Mouse (Mus musculus) limb, embryonic 11.5 days (tissue): ENCODE results near the gene Pitpnc1. TPM values are rescaled to one million over a fixed set of nuclear protein-coding genes. Genes with fewer than 3 reads are reported as not detected.

Experiments used
- ATAC-seq: fragments of 200-750 bp; cut with Nextera tagmentation; 2 replicates; pipeline ENCODE4 v1.8.0; 2017; ENCODE audit warnings: low read depth; ENCODE audit not compliant: insufficient number of reproducible peaks, low FRiP score, low TSS enrichment
- DNase-seq: peaks from one replicate; pipeline ENCODE4 v3.0.0-alpha.2; 2015; ENCODE audit warnings: low spot score
- H3K27ac ChIP-seq: fragments of 300-500 bp; sonication (generic); replicated peaks from 2 replicates; pipeline ENCODE4 v1.5.1; 2014; ENCODE audit warnings: low read depth, mild to moderate bottlenecking, low read length
- H3K27me3 ChIP-seq: fragments of 300-500 bp; sonication (generic); 2 replicates; pipeline ENCODE4 v1.6.1; 2014; ENCODE audit warnings: mild to moderate bottlenecking, low read length, mixed read lengths; ENCODE audit not compliant: control insufficient read depth, insufficient read depth
- H3K36me3 ChIP-seq: fragments of 300-500 bp; sonication (generic); 2 replicates; pipeline ENCODE4 v1.6.1; 2014; ENCODE audit warnings: mild to moderate bottlenecking, low read length, moderate library complexity, mixed read lengths; ENCODE audit not compliant: control insufficient read depth, insufficient read depth
- H3K4me1 ChIP-seq: fragments of 300-500 bp; sonication (generic); 2 replicates; pipeline ENCODE4 v1.6.1; 2014; ENCODE audit warnings: low read length, mixed read lengths; ENCODE audit not compliant: control insufficient read depth, insufficient read depth
- H3K4me2 ChIP-seq: fragments of 300-500 bp; sonication (generic); 2 replicates; pipeline ENCODE4 v1.6.1; 2014; ENCODE audit warnings: low read depth, mild to moderate bottlenecking, moderate library complexity; ENCODE audit not compliant: severe bottlenecking
- H3K4me3 ChIP-seq: fragments of 300-500 bp; sonication (generic); 2 replicates; pipeline ENCODE4 v1.5.1; 2014; ENCODE audit warnings: low read depth, low read length
- H3K9ac ChIP-seq: fragments of 300-500 bp; sonication (generic); 2 replicates; pipeline ENCODE4 v1.6.1; 2014; ENCODE audit warnings: mild to moderate bottlenecking, low read length
- H3K9me3 ChIP-seq: fragments of 300-500 bp; sonication (generic); 2 replicates; pipeline ENCODE4 v1.6.1; 2016; ENCODE audit warnings: low read length; ENCODE audit not compliant: control insufficient read depth
- WGBS: fragments of 180-500 bp; shearing (Covaris S2); extraction: QIAGEN DNeasy Blood & Tissue Kit; methylation state at CpG from one replicate; pipeline ENCODE4 v1.1.7; 2014; 5-methylcytosine and 5-hydroxymethylcytosine counted together
- polyA plus RNA-seq: library from polyadenylated mRNA; unstranded; fragments of >200 nt; fragmentation: Nextera tagmentation; extraction: Ambion mirVana; gene quantifications from 2 replicates; pipeline ENCODE4 v1.2.1, GENCODE M21; 2014

Gene Pitpnc1
- polyA plus RNA-seq, 1 experiment from 2014 or later, result 35.3 TPM

DNA sequence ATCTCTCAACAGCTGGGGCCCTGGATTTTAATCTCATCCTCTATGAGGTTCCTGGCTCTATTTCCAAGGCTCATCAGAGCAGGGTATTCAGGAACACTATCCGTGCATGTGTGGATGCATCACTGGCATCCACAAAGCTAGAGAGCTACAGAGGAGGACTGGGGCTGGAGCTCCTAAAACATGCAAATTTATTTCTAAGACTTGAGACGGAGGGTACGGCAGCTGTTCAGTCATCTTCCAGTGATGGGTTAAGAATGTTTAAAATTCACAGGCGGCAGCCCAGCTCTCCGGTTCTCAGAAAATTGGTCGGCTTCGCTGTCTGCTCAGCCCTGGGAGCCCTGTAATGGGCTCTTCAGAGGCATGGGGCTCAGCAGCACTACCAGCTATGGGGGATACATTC is 97.8 kb downstream of the Pitpnc1 start:
- Histone ChIP-seq H3K4me1 (peaks cover 14% of the 10 kb centered on the region), H3K9ac (no peak overlapping the region), H3K4me3 (no peak overlapping the region), H3K27ac (no peak overlapping the region), H3K9me3 (no peaks in the 10 kb centered on the region), H3K27me3 (no peaks in the 10 kb centered on the region), H3K36me3 (no peaks in the 10 kb centered on the region), H3K4me2 (no peak overlapping the region)
- no peak for DNase-seq
- WGBS, result 86% methylated on average over 7 of the region's 7 CpGs
- ATAC-seq, result no peak

DNA sequence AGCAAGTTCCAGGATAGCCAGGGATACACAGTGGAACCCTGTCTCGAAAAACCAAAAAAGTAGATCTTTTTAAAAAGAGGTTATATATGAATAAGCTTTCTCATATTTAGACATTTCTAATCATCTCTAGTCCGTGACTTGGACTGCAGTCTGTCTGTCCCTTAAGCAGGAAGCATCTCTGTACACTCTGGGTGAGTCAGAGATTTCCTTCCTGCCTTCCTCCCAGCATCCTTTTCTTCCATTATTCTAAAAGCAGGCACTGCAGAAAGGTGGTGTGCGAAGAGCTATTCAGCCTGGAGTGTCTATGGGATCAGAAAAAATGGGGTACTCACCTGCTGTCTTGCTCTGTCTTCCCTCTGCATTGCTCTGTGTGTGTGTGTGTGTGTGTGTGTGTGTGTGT is 100.0 kb downstream of the Pitpnc1 start:
- Histone ChIP-seq H3K4me1 (peaks cover 4% of the 10 kb centered on the region; the same call in 1 of the 2 replicates), H3K4me3 (no peak overlapping the region), H3K36me3 (no peaks in the 10 kb centered on the region), H3K4me2 (no peak overlapping the region), H3K27me3 (no peaks in the 10 kb centered on the region), H3K27ac (no peak overlapping the region), H3K9me3 (no peaks in the 10 kb centered on the region), H3K9ac (no peak overlapping the region)
- 93% methylated on average over 3 of the region's 3 CpGs for WGBS
- DNase-seq, result no peak
- no peak for ATAC-seq

DNA sequence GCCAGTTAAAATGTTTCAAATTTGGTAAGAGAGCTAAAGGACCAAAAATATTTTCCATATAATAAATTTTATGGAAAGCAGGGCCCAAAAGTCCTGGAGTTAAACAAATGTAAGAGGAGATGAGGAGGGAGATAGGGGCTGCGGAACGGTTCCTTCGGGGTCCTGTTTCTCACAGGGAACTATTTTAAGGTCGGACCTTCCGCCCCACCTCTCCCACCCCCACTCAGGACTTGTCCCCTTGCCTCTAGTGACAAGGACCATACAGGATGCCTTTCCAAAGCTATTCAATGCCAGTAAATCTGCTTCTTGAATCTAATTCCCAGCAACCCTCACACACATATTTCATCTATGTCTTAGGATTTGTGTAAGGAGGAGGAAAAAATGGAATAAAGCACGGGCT is 100.8 kb downstream of the Pitpnc1 start:
- H3K27ac ChIP-seq, result no peak overlapping the region
- H3K4me2 ChIP-seq, result no peak overlapping the region
- ATAC-seq (no peak), DNase-seq (no peak)
- H3K4me1 ChIP-seq, result 0 out of 2 replicates have a peak, but pooled peaks cover 4% of the 10 kb centered on the region
- H3K9me3 ChIP-seq, result no peaks in the 10 kb centered on the region
- no peak overlapping the region for H3K9ac ChIP-seq
- WGBS, result 93% methylated on average over 6 of the region's 6 CpGs
- no peaks in the 10 kb centered on the region for H3K36me3 ChIP-seq
- no peak overlapping the region for H3K4me3 ChIP-seq
- no peaks in the 10 kb centered on the region for H3K27me3 ChIP-seq

DNA sequence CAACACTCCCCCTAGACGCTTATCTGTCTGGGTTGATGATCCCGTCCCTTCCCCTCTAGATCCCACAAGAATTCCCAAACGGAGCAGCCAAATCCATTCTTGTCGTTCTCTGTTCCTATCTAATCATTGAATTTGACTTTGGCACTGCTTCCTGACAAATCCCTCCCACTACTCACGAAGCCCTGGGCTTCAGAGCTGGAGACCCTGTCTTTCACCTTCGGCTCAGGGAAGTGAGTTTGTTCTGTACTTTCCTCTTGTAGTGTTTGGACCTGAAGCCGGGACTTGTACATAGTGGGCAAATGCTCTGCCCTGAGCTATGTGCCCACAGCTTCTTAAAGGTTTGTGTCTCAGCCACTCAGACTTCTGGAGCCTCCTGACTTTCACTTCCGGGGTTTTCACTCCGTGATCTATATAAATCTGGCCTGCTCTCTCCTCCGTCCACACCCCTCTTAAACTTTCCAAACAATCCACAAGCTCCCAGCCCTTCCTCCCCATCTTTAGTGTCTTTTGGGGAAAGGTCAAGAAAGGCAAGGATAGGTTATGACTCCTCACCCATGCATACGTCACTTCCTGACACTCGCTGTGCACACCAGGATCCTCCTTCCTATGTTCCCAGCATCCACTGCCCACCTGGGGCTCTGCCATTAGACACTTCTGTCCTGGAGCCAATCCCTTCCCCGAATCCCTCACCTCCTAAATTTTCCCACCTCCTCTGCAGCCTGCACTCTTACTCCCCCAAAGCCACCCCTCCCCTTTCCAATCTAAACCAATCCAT is 104.4 kb downstream of the Pitpnc1 start:
- no peak for ATAC-seq
- Histone ChIP-seq H3K9me3 (no peaks in the 10 kb centered on the region), H3K4me1 (0 out of 2 replicates have a peak, but pooled peaks cover 4% of the 10 kb centered on the region), H3K4me2 (no peak overlapping the region), H3K4me3 (no peak overlapping the region), H3K27ac (no peak overlapping the region), H3K27me3 (no peaks in the 10 kb centered on the region), H3K36me3 (no peaks in the 10 kb centered on the region), H3K9ac (no peak overlapping the region)
- no peak for DNase-seq
- 74% methylated on average over 13 of the region's 13 CpGs for WGBS

DNA sequence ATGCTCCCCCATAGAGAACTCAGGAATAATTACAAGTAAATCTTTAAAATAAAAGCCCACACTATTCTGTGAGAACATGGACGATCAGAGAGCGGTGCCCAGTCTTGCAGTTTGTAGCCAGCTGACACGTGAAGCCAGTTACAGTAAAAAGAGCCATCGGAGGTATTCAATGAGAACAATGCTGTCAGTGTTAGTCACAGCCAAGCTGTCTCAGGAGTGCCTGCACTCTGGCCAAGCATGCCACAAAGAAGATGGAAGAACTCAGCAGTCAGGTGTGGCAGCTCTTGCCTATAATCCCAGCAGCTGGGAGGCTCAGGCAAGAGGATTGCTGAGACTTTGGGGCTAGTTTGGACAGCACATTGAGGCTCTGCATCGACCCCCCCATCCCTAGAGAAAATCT is 111.8 kb downstream of the Pitpnc1 start:
- WGBS, result 89% methylated on average over 5 of the region's 5 CpGs
- no peaks in the 10 kb centered on the region for H3K27me3 ChIP-seq
- ATAC-seq (no peak), DNase-seq (no peak)
- H3K4me2 ChIP-seq, result no peak overlapping the region
- H3K36me3 ChIP-seq, result no peaks in the 10 kb centered on the region
- H3K27ac ChIP-seq, result no peak overlapping the region
- H3K4me3 ChIP-seq, result no peak overlapping the region
- H3K9me3 ChIP-seq, result no peaks in the 10 kb centered on the region
- peaks cover 4% of the 10 kb centered on the region; the same call in 1 of the 2 replicates for H3K4me1 ChIP-seq
- no peak overlapping the region for H3K9ac ChIP-seq

DNA sequence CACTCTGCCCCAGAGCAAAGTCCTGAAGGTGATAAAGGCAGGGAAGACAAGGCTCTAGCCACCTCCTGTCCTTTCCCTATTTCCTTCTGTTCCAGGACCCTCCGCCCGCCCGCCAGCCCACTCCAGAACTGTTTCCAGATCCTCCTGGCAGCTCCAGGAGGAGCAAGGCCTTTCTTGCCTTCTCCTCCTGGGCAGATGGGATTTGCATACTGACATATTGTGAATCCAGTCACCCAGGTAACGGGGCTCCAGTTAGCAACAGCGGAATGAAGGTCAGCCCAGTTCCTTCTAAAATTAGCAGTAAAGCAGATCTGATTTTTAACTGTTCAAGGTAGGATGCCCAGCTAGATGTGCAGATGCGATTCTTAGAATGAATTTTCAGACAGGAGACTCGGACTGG is 114.3 kb downstream of the Pitpnc1 start:
- DNase-seq, result no peak
- no peak for ATAC-seq
- Histone ChIP-seq H3K4me2 (no peak overlapping the region), H3K4me3 (no peak overlapping the region), H3K27ac (no peak overlapping the region), H3K4me1 (peaks cover 4% of the 10 kb centered on the region; the same call in 1 of the 2 replicates), H3K9me3 (no peaks in the 10 kb centered on the region), H3K36me3 (no peaks in the 10 kb centered on the region), H3K9ac (no peak overlapping the region), H3K27me3 (no peaks in the 10 kb centered on the region)
- 91% methylated on average over 7 of the region's 7 CpGs for WGBS

DNA sequence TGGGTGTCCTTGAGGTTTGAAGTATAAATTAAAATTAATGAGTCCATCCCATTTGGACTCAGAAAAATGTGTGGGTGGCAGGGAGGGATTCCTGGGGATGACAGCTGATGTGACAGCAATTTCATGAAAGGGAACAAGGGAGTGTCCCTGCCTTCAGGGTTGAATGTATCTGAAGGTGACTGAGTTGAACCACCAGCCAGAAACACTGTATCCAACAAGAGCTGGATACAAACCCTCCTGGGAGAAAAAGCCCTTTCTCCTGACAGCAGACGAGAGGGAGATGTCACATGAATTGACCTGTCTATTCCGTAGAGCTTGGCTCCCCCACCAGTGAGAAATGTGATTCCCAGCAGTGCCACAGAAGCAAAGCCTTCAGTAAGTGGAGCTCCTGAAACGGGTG is 115.0 kb downstream of the Pitpnc1 start:
- no peaks in the 10 kb centered on the region for H3K36me3 ChIP-seq
- no peaks in the 10 kb centered on the region for H3K9me3 ChIP-seq
- no peak overlapping the region for H3K4me3 ChIP-seq
- no peak for DNase-seq
- WGBS, result 76% methylated on average over 3 of the region's 3 CpGs
- no peak overlapping the region for H3K4me2 ChIP-seq
- no peak overlapping the region for H3K27ac ChIP-seq
- ATAC-seq, result no peak
- H3K27me3 ChIP-seq, result no peaks in the 10 kb centered on the region
- H3K9ac ChIP-seq, result no peak overlapping the region
- H3K4me1 ChIP-seq, result peaks cover 4% of the 10 kb centered on the region; the same call in 1 of the 2 replicates

DNA sequence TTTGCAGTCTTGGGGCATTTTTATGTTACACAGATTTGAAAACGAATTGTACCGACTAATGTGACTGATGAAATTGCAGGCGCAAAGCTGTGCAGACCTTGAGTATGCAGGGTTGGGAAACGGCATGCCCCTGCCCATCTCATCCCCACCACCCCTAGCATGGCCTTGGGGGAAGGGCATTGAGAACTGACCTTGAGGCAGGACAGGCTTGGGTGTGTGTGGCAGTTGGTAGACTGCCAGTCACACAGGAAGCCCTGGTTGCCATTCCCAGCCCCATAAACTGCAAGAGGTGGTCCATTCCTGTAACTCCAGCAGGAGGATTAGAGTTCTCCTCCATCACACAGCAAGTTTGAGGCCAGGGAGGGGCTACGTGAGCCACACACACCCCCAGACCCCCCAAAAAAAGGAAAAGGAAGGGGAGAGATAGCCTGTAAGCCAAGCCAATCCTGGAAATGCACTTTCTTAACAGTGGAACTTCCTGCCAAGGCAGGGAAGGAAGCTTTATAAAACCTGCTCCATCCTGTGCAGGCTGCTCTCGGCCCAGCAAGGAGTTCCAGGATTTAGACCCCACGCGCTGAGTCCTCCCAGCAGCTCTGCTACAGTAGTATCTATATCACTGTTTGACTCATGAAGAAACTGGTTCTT is 115.9 kb downstream of the Pitpnc1 start:
- Histone ChIP-seq H3K27me3 (no peaks in the 10 kb centered on the region), H3K4me3 (no peak overlapping the region), H3K9ac (no peak overlapping the region), H3K36me3 (no peaks in the 10 kb centered on the region), H3K4me1 (peaks cover 4% of the 10 kb centered on the region; the same call in 1 of the 2 replicates), H3K4me2 (no peak overlapping the region), H3K9me3 (no peaks in the 10 kb centered on the region), H3K27ac (no peak overlapping the region)
- WGBS, result 83% methylated on average over 8 of the region's 8 CpGs
- ATAC-seq (no peak), DNase-seq (no peak)
